Mouse (Mus musculus): ENCODE data around the gene Bsn. TPM values are rescaled to one million over a fixed set of nuclear protein-coding genes. Genes with fewer than 3 reads are reported as not detected.

The Bsn gene
- polyA plus RNA-seq, 1 experiment = 5.2 TPM

GRCm38 (mm10) chr9:108095949-108096712 is 94.1 kb downstream of the Bsn start:
- TF ChIP-seq GATA1 (IDR thresholded peaks at IDR 0.05; ENCODE audit: low read length) = no peak

GRCm38 (mm10) chr9:108095518-108095917 is 94.7 kb downstream of the Bsn start:
- TF ChIP-seq GATA1 (IDR thresholded peaks at IDR 0.05; ENCODE audit: low read length) = no peak

GRCm38 (mm10) chr9:108094998-108095411 is 95.2 kb downstream of the Bsn start:
- peak; percentile 52 for TF ChIP-seq GATA1 (IDR thresholded peaks at IDR 0.05; ENCODE audit: low read length)

GRCm38 (mm10) chr9:108094184-108094941 is 95.8 kb downstream of the Bsn start, which contains the start of gene Apeh:
Gene Apeh, minus strand, starts transcription at chr9:108094606.
- no peak for TF ChIP-seq GATA1 (IDR thresholded peaks at IDR 0.05; ENCODE audit: low read length)

GRCm38 (mm10) chr9:108093586-108093985 is 96.6 kb downstream of the Bsn start:
- TF ChIP-seq GATA1 (IDR thresholded peaks at IDR 0.05; ENCODE audit: low read length) = no peak

- TF ChIP-seq GATA1 (IDR thresholded peaks at IDR 0.05; ENCODE audit: low read length) = no peak
Observed at GRCm38 (mm10) chr9:108090611-108091120, 99.5 kb downstream of the Bsn start.

- no peak for TF ChIP-seq GATA1 (IDR thresholded peaks at IDR 0.05; ENCODE audit: low read length)
Observed at GRCm38 (mm10) chr9:108085261-108085660, 104.9 kb downstream of the Bsn start.

GRCm38 (mm10) chr9:108083561-108083960 is 106.6 kb downstream of the Bsn start:
- TF ChIP-seq GATA1 (IDR thresholded peaks at IDR 0.05; ENCODE audit: low read length) = no peak

- TF ChIP-seq GATA1 (IDR thresholded peaks at IDR 0.05; ENCODE audit: low read length) = no peak
Observed at GRCm38 (mm10) chr9:108082988-108083431, 107.2 kb downstream of the Bsn start, which contains the start of gene Rnf123. Gene Rnf123, minus strand, starts transcription at chr9:108083346.

GRCm38 (mm10) chr9:108082549-108082948 is 107.6 kb downstream of the Bsn start:
- TF ChIP-seq GATA1 (IDR thresholded peaks at IDR 0.05; ENCODE audit: low read length) = no peak

- no peak for TF ChIP-seq GATA1 (IDR thresholded peaks at IDR 0.05; ENCODE audit: low read length)
Observed at GRCm38 (mm10) chr9:108080168-108080567, 110.0 kb downstream of the Bsn start, which contains the start of gene Mst1. Gene Mst1, plus strand, starts transcription at chr9:108080436.

GRCm38 (mm10) chr9:108073141-108073930 is 116.8 kb downstream of the Bsn start:
- no peak for TF ChIP-seq GATA1 (IDR thresholded peaks at IDR 0.05; ENCODE audit: low read length)

GRCm38 (mm10) chr9:108072481-108072924 is 117.7 kb downstream of the Bsn start:
- TF ChIP-seq GATA1 (IDR thresholded peaks at IDR 0.05; ENCODE audit: low read length) = no peak

GRCm38 (mm10) chr9:108071801-108072200 is 118.4 kb downstream of the Bsn start:
- TF ChIP-seq GATA1 (IDR thresholded peaks at IDR 0.05; ENCODE audit: low read length) = no peak

- TF ChIP-seq GATA1 (IDR thresholded peaks at IDR 0.05; ENCODE audit: low read length) = no peak
Observed at GRCm38 (mm10) chr9:108069529-108069928, 120.7 kb downstream of the Bsn start.

Data from G1E-ER4 (cell line).